27 mouse cellular contexts compared by ENCODE assay signal in the genomic region with DNA sequence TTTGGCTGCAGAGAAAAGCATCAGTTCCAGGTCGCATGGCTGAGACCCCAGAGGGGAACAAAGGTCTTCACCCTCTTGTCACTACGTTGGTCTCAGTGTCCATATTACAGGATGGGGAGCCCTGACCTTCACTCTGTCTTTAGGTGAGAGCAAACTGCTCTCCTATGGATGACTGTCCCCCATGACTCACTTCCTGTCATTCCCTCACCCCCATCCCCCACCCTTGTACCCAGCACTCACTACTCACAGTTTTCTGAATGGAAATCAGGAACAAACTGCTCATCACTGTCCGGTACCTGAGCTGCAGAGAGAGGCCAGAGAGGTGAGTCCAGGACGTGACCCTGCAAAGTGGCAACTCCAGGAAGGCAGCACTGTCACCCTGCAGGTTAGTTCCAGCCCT. TPM values are rescaled to one million over a fixed set of nuclear protein-coding genes. Genes with fewer than 3 reads are reported as not detected.
DNase-seq lines count a peak whose midpoint lies in the region; ATAC-seq and TF ChIP-seq lines count a peak whose summit lies in the region.
"Had no signal": no experiment of that assay in that cellular context is flagged by ENCODE, and none has a peak within 500 bp of the region (broad histone marks: within the 10 kb centered on the region; RNA-seq: fewer than 3 reads in every experiment).

No protein-coding gene starts in this region.

- peak overlapping the region; percentile 74; the same call in 1 of the 2 replicates for H3K27ac ChIP-seq in ES-Bruce4 (ENCODE audit: insufficient read depth, low read length)
- H3K27ac ChIP-seq in liver, postnatal 0 days (ENCODE audit: low read depth) = no peak overlapping the region
- H3K27ac ChIP-seq: embryonic facial prominence, embryonic 13.5 days; embryonic facial prominence, embryonic 15.5 days; forebrain, embryonic 10.5 days; forebrain, embryonic 12.5 days had no signal

- TF ChIP-seq CTCF in C2C12 (IDR thresholded peaks at IDR 0.05; ENCODE audit: control insufficient read depth, insufficient read depth, insufficient read length) (no peak), ES-Bruce4 (IDR thresholded peaks at IDR 0.05; ENCODE audit: low read depth, low read length) (no peak)
- no peak for TF ChIP-seq CTCF in liver, postnatal 0 days (IDR thresholded peaks at IDR 0.05; ENCODE audit: low read depth)

- no peak overlapping the region for H3K4me3 ChIP-seq in C2C12 (ENCODE audit: insufficient read depth, poor library complexity, severe bottlenecking)
- H3K4me3 ChIP-seq in ES-Bruce4 (ENCODE audit: low read depth, low read length) = no peak overlapping the region
- no peak overlapping the region for H3K4me3 ChIP-seq in liver, postnatal 0 days (ENCODE audit: low read depth, low read length)
- H3K4me3 ChIP-seq: embryonic facial prominence, embryonic 13.5 days; embryonic facial prominence, embryonic 15.5 days; erythroblast, embryonic 14.5 days; forebrain, embryonic 10.5 days; forebrain, embryonic 12.5 days had no signal

- H3K4me2 ChIP-seq in liver, postnatal 0 days (ENCODE audit: low read depth, low read length) = no peak overlapping the region
- H3K4me2 ChIP-seq: embryonic facial prominence, embryonic 13.5 days; embryonic facial prominence, embryonic 15.5 days; forebrain, embryonic 12.5 days had no signal

- H3K36me3 ChIP-seq in C2C12 (ENCODE audit: control insufficient read depth, insufficient read depth) = peaks cover 26% of the 10 kb centered on the region
- H3K36me3 ChIP-seq in ES-Bruce4 (ENCODE audit: control insufficient read depth, insufficient read depth, low read length, poor library complexity, severe bottlenecking) = 0 out of 2 replicates have a peak, but pooled peaks cover 4% of the 10 kb centered on the region
- H3K36me3 ChIP-seq in liver, postnatal 0 days (replicated peaks; ENCODE audit: insufficient read depth, low read length) = no peaks in the 10 kb centered on the region
- H3K36me3 ChIP-seq: embryonic facial prominence, embryonic 13.5 days; embryonic facial prominence, embryonic 15.5 days; forebrain, embryonic 10.5 days; forebrain, embryonic 12.5 days had no signal

- H3K9me3 ChIP-seq in ES-Bruce4 (replicated peaks; ENCODE audit: control insufficient read depth, insufficient read depth, low read length, poor library complexity, severe bottlenecking) = no peaks in the 10 kb centered on the region
- H3K9me3 ChIP-seq in liver, postnatal 0 days (ENCODE audit: low read length) = no peaks in the 10 kb centered on the region
- H3K9me3 ChIP-seq: embryonic facial prominence, embryonic 13.5 days; embryonic facial prominence, embryonic 15.5 days; forebrain, embryonic 10.5 days; forebrain, embryonic 12.5 days had no signal

- H3K27me3 ChIP-seq in C2C12 (ENCODE audit: control insufficient read depth, insufficient read depth, insufficient read length) (no peaks in the 10 kb centered on the region), ES-Bruce4 (ENCODE audit: control insufficient read depth, insufficient read depth, low read length, poor library complexity, severe bottlenecking) (no peaks in the 10 kb centered on the region)
- peaks cover 24% of the 10 kb centered on the region for H3K27me3 ChIP-seq in liver, postnatal 0 days (ENCODE audit: insufficient read depth, low read length)

- H3ac ChIP-seq in C2C12 (ENCODE audit: control insufficient read depth, insufficient read length, low read depth) = peak overlapping the region; percentile 52

- peak; percentile 64 for DNase-seq in 3T3-L1 (ENCODE audit: low read depth, low spot score)
- DNase-seq in gastrocnemius, postnatal 10 days = no peak
- no peak for DNase-seq in ovary, postnatal 36 days (ENCODE audit: low spot score)
- no peak for DNase-seq in liver, postnatal 0 days
- DNase-seq: adrenal gland, adult 8-10 months; adrenal gland, postnatal 14 days; adrenal gland, postnatal 36 days; B cell, adult 2 months; cerebellum, adult 11 months; cerebellum, adult 18-20 months; cerebellum, adult 8-10 months; cerebellum, adult 9-11 months; cerebellum, postnatal 14 days; cerebellum, postnatal 36 days; embryo, embryonic 11 days had no signal

- no peak for ATAC-seq in cerebellum, adult (ENCODE audit: insufficient number of reproducible peaks, low FRiP score, low TSS enrichment)
- ATAC-seq in liver, postnatal 0 days = no peak
- ATAC-seq: activated CD4-positive, CD25-positive, alpha-beta regulatory T cell, adult 4 months; forebrain, embryonic 14.5 days; forebrain, embryonic 16.5 days had no signal

- WGBS in liver, postnatal 0 days (ENCODE audit: insufficient replicate concordance) = 50% methylated on average over 4 of the region's 4 CpGs

- TF ChIP-seq POLR2A in ES-Bruce4 (IDR thresholded peaks at IDR 0.05; ENCODE audit: insufficient read depth, low read length) = no peak

- H3K79me2 ChIP-seq in C2C12 (ENCODE audit: control insufficient read depth, insufficient read depth) = peaks cover 29% of the 10 kb centered on the region

- H3K79me3 ChIP-seq in C2C12 (ENCODE audit: low read depth) = peaks cover 17% of the 10 kb centered on the region

- 0 out of 2 replicates have a peak, but pooled peaks have one; percentile 48 for TF ChIP-seq EP300 in ES-Bruce4 (IDR thresholded peaks at IDR 0.05; ENCODE audit: insufficient read depth, low read depth, low read length)
- no peak for TF ChIP-seq EP300 in liver, postnatal 0 days (IDR thresholded peaks at IDR 0.05; ENCODE audit: low read depth)

- H3K9ac ChIP-seq in ES-Bruce4 (ENCODE audit: low read depth, poor library complexity, severe bottlenecking) = 0 out of 2 replicates have a peak overlapping the region, but pooled peaks have one; percentile 20
- no peak overlapping the region for H3K9ac ChIP-seq in liver, postnatal 0 days (replicated peaks)
- H3K9ac ChIP-seq: embryonic facial prominence, embryonic 13.5 days; embryonic facial prominence, embryonic 15.5 days; forebrain, embryonic 12.5 days had no signal

- peaks cover 18% of the 10 kb centered on the region for H3K4me1 ChIP-seq in ES-Bruce4 (ENCODE audit: control insufficient read depth, insufficient read depth, low read length)
- H3K4me1 ChIP-seq in liver, postnatal 0 days (ENCODE audit: insufficient read depth) = 0 out of 2 replicates have a peak, but pooled peaks cover 4% of the 10 kb centered on the region

TF ChIP-seq in C2C12, 6 proteins besides CTCF, POLR2A, EP300 and RAD21:
- TF ChIP-seq FOSL1 (IDR thresholded peaks at IDR 0.05; ENCODE audit: insufficient read depth, low read length, poor library complexity, severe bottlenecking) (no peak), MAX (IDR thresholded peaks at IDR 0.05) (no peak), MYOG (IDR thresholded peaks at IDR 0.05; ENCODE audit: control insufficient read depth, extremely low read depth, insufficient read length) (no peak), USF1 (IDR thresholded peaks at IDR 0.05; ENCODE audit: low read depth) (no peak), CEBPB (IDR thresholded peaks at IDR 0.05; ENCODE audit: low read depth) (no peak), MYOD1 (IDR thresholded peaks at IDR 0.05; ENCODE audit: control insufficient read depth, insufficient read length, low read depth) (no peak)
TF ChIP-seq in C2C12: peak in this region for 0.

RNA-seq across cellular contexts. Expression of a gene that starts 8.3 kb away (rescaled TPM):
- polyA plus RNA-seq in C2C12 (2012; fragmentation: generic; extraction: Trizol) (67.5 TPM), ES-Bruce4 (2011; ENCODE audit: insufficient read depth, insufficient read length, low read depth, missing spikeins) (28.9 and 30.3 TPM in 2 replicates)
- total RNA-seq in gastrocnemius, postnatal 10 days (2021) = 1 to 10 TPM; 5.6 to 6.8 TPM
- 0.15 and 0.39 TPM in 2 replicates for polyA plus RNA-seq in liver, postnatal 0 days (2015; fragmentation: Nextera tagmentation; extraction: Ambion mirVana)
- total RNA-seq: common myeloid progenitor, adult 5-6 weeks had no signal
- polyA plus RNA-seq: erythroblast, embryonic 14.5 days had no signal

RNA-seq across cellular contexts. Expression of a gene that starts 44.1 kb away (rescaled TPM):
- polyA plus RNA-seq in C2C12 (2012; fragmentation: generic; extraction: Trizol) = 17.1 TPM
- polyA plus RNA-seq in ES-Bruce4 (2011; ENCODE audit: insufficient read depth, insufficient read length, low read depth, missing spikeins) = 37.6 and 38.9 TPM in 2 replicates
- total RNA-seq in gastrocnemius, postnatal 10 days (2021) = 10 to 100 TPM; 13.7 to 17.6 TPM
- 10.2 and 12.9 TPM in 2 replicates for polyA plus RNA-seq in liver, postnatal 0 days (2015; fragmentation: Nextera tagmentation; extraction: Ambion mirVana)

Comparison
In these comparisons a context has a peak if more than half of its experiments do, and no peak if none do; other contexts are left out.
1. RNA of a gene that starts 8.3 kb away (polyA plus RNA-seq): 67.5 TPM in C2C12 (single experiment) and 28.9 to 30.3 TPM in ES-Bruce4; 0.15 to 0.39 TPM in liver, postnatal 0 days; every median in the first group is over 10 times any median in the second.